In genomic region chr1:55198719-55199118, GRCm38 (mm10) we compare ENCODE assay signal across 15 mouse cellular contexts. TPM values are rescaled to one million over a fixed set of nuclear protein-coding genes. Genes with fewer than 3 reads are reported as not detected.
DNase-seq lines count a peak whose midpoint lies in the region; ATAC-seq and TF ChIP-seq lines count a peak whose summit lies in the region.
"Had no signal": no experiment of that assay in that cellular context is flagged by ENCODE, and none has a peak within 500 bp of the region (broad histone marks: within the 10 kb centered on the region; RNA-seq: fewer than 3 reads in every experiment).

No protein-coding gene starts in this region.

- no peak overlapping the region for H3K9ac ChIP-seq in midbrain, embryonic 11.5 days (ENCODE audit: low read length)
- H3K9ac ChIP-seq in midbrain, postnatal 0 days (replicated peaks; ENCODE audit: low read length, poor library complexity, severe bottlenecking): no peak overlapping the region
- H3K9ac ChIP-seq in liver, embryonic 11.5 days (ENCODE audit: low read depth, low read length): no peak overlapping the region
- H3K9ac ChIP-seq in stomach, embryonic 15.5 days: no peak overlapping the region

- no peak for ATAC-seq in midbrain, embryonic 11.5 days (ENCODE audit: low FRiP score)
- no peak for ATAC-seq in midbrain, postnatal 0 days (ENCODE audit: low FRiP score)
- peak; percentile 97 for ATAC-seq in liver, embryonic 11.5 days (replicated peaks; ENCODE audit: low FRiP score)
- peak; percentile 44; the same call in 1 of the 2 replicates for ATAC-seq in stomach, embryonic 15.5 days (ENCODE audit: insufficient read depth, low FRiP score, low read depth)
- ATAC-seq: activated CD4-positive, CD25-positive, alpha-beta regulatory T cell, adult 4 months had no signal

- H3K4me3 ChIP-seq in midbrain, embryonic 11.5 days (ENCODE audit: low read depth, low read length): no peak overlapping the region
- no peak overlapping the region for H3K4me3 ChIP-seq in midbrain, postnatal 0 days (ENCODE audit: low read depth, low read length)
- H3K4me3 ChIP-seq in liver, embryonic 11.5 days (ENCODE audit: low read depth, low read length): no peak overlapping the region
- no peak overlapping the region for H3K4me3 ChIP-seq in stomach, embryonic 15.5 days (replicated peaks)
- H3K4me3 ChIP-seq: gastrocnemius, adult 2 months had no signal

- H3K36me3 ChIP-seq in midbrain, embryonic 11.5 days (ENCODE audit: control insufficient read depth, insufficient read depth, low read length): no peaks in the 10 kb centered on the region
- no peaks in the 10 kb centered on the region for H3K36me3 ChIP-seq in midbrain, postnatal 0 days (ENCODE audit: insufficient read depth, low read length)
- H3K36me3 ChIP-seq in liver, embryonic 11.5 days (ENCODE audit: control insufficient read depth, insufficient read depth, low read length): no peaks in the 10 kb centered on the region
- no peaks in the 10 kb centered on the region for H3K36me3 ChIP-seq in stomach, embryonic 15.5 days

- no peak overlapping the region for H3K4me2 ChIP-seq in midbrain, embryonic 11.5 days
- no peak overlapping the region for H3K4me2 ChIP-seq in midbrain, postnatal 0 days (ENCODE audit: low read depth, low read length, poor library complexity, severe bottlenecking)
- H3K4me2 ChIP-seq in liver, embryonic 11.5 days: peak overlapping the region; percentile 21
- no peak overlapping the region for H3K4me2 ChIP-seq in stomach, embryonic 15.5 days

- WGBS in midbrain, embryonic 11.5 days: 7% methylated on average over 3 of the region's 3 CpGs
- 10% methylated on average over 3 of the region's 3 CpGs for WGBS in midbrain, postnatal 0 days
- WGBS in liver, embryonic 11.5 days: 24% methylated on average over 3 of the region's 3 CpGs
- WGBS in stomach, embryonic 15.5 days: 39% methylated on average over 3 of the region's 3 CpGs

- TF ChIP-seq CTCF in midbrain, postnatal 0 days (IDR thresholded peaks at IDR 0.05): no peak

- peak; percentile 84 for DNase-seq in midbrain, embryonic 11.5 days (ENCODE audit: low spot score, missing footprints)
- DNase-seq in midbrain, postnatal 0 days (ENCODE audit: low spot score): no peak
- DNase-seq in R1 (ENCODE audit: low read depth, low spot score): peak; percentile 97
- no peak for DNase-seq in liver, embryonic 11.5 days (ENCODE audit: low spot score)
- no peak for DNase-seq in frontal cortex, postnatal 36 days (ENCODE audit: low spot score in 2 of 2)
- no peak for DNase-seq in spleen, adult 18-20 months
- DNase-seq: cerebellum, adult 9-10 months; embryo, embryonic 11 days; gastrocnemius, adult 2 months; heart, postnatal 36 days; lung, adult 18-20 months; right cerebral cortex, postnatal 14 days had no signal

- no peaks in the 10 kb centered on the region for H3K9me3 ChIP-seq in midbrain, embryonic 11.5 days (ENCODE audit: control insufficient read depth, low read length)
- no peaks in the 10 kb centered on the region for H3K9me3 ChIP-seq in midbrain, postnatal 0 days (ENCODE audit: low read length)
- H3K9me3 ChIP-seq in liver, embryonic 11.5 days (ENCODE audit: control insufficient read depth, low read length): no peaks in the 10 kb centered on the region
- no peaks in the 10 kb centered on the region for H3K9me3 ChIP-seq in stomach, embryonic 15.5 days

- H3K27ac ChIP-seq in midbrain, embryonic 11.5 days (ENCODE audit: low read depth, low read length): no peak overlapping the region
- H3K27ac ChIP-seq in midbrain, postnatal 0 days (ENCODE audit: low read depth, low read length): no peak overlapping the region
- H3K27ac ChIP-seq in liver, embryonic 11.5 days (ENCODE audit: low read depth, low read length): no peak overlapping the region
- H3K27ac ChIP-seq in stomach, embryonic 15.5 days: no peak overlapping the region
- H3K27ac ChIP-seq: gastrocnemius, adult 2 months; macrophage had no signal

- H3K27me3 ChIP-seq in midbrain, embryonic 11.5 days (ENCODE audit: control insufficient read depth, insufficient read depth, low read length): peaks cover 2% of the 10 kb centered on the region; the same call in 1 of the 2 replicates
- no peaks in the 10 kb centered on the region for H3K27me3 ChIP-seq in midbrain, postnatal 0 days (ENCODE audit: insufficient read depth, low read length)
- no peaks in the 10 kb centered on the region for H3K27me3 ChIP-seq in liver, embryonic 11.5 days (replicated peaks; ENCODE audit: control insufficient read depth, insufficient read depth, low read length)
- H3K27me3 ChIP-seq in stomach, embryonic 15.5 days (replicated peaks): no peaks in the 10 kb centered on the region

- H3K4me1 ChIP-seq in midbrain, embryonic 11.5 days (ENCODE audit: control insufficient read depth, insufficient read depth, low read length): peaks cover 22% of the 10 kb centered on the region
- H3K4me1 ChIP-seq in midbrain, postnatal 0 days (ENCODE audit: insufficient read depth, low read length): no peaks in the 10 kb centered on the region
- peaks cover 14% of the 10 kb centered on the region for H3K4me1 ChIP-seq in liver, embryonic 11.5 days (replicated peaks; ENCODE audit: control insufficient read depth, insufficient read depth, low read length)
- H3K4me1 ChIP-seq in stomach, embryonic 15.5 days: peaks cover 27% of the 10 kb centered on the region

RNA-seq across cellular contexts. Expression of gene Rftn2, which starts 27.9 kb away (rescaled TPM):
- polyA plus RNA-seq in midbrain, embryonic 11.5 days (2014; fragmentation: Nextera tagmentation; extraction: Ambion mirVana): 6.4 and 7.3 TPM in 2 replicates
- total RNA-seq in midbrain, postnatal 0 days (2014; rRNA removed): 10.4 and 10.9 TPM in 2 replicates
- 11.4 and 12.0 TPM in 2 replicates for polyA plus RNA-seq in midbrain, postnatal 0 days (2015; fragmentation: Nextera tagmentation; extraction: Ambion mirVana)
- 2.3 and 2.8 TPM in 2 replicates for polyA plus RNA-seq in liver, embryonic 11.5 days (2014; fragmentation: Nextera tagmentation; extraction: Ambion mirVana)
- polyA plus RNA-seq in stomach, embryonic 15.5 days (2015; fragmentation: Nextera tagmentation; extraction: Ambion mirVana): 8.6 and 9.0 TPM in 2 replicates

RNA-seq across cellular contexts. Expression of gene Mars2, which starts 38.3 kb away (rescaled TPM):
- 2.8 and 2.9 TPM in 2 replicates for polyA plus RNA-seq in midbrain, embryonic 11.5 days (2014; fragmentation: Nextera tagmentation; extraction: Ambion mirVana)
- 11.6 and 14.4 TPM in 2 replicates for total RNA-seq in midbrain, postnatal 0 days (2014; rRNA removed)
- 2.4 and 2.5 TPM in 2 replicates for polyA plus RNA-seq in midbrain, postnatal 0 days (2015; fragmentation: Nextera tagmentation; extraction: Ambion mirVana)
- polyA plus RNA-seq in liver, embryonic 11.5 days (2014; fragmentation: Nextera tagmentation; extraction: Ambion mirVana): 5.6 and 5.8 TPM in 2 replicates
- 3.4 and 3.6 TPM in 2 replicates for polyA plus RNA-seq in stomach, embryonic 15.5 days (2015; fragmentation: Nextera tagmentation; extraction: Ambion mirVana)

Comparison
In these comparisons a context has a peak if more than half of its experiments do, and no peak if none do; other contexts are left out.
1. DNase-seq: peak in midbrain, embryonic 11.5 days (single experiment) and R1 (single experiment); none in midbrain, postnatal 0 days (single experiment), liver, embryonic 11.5 days (single experiment), frontal cortex, postnatal 36 days (0 of 2) and spleen, adult 18-20 months (0 of 2).
2. ATAC-seq: peak in liver, embryonic 11.5 days (single experiment) and stomach, embryonic 15.5 days (single experiment); none in midbrain, embryonic 11.5 days (single experiment) and midbrain, postnatal 0 days (single experiment).